Mouse (Mus musculus): ENCODE measurements around the gene Gns. TPM values are rescaled to one million over a fixed set of nuclear protein-coding genes. Genes with fewer than 3 reads are reported as not detected.

Gene Gns
- total RNA-seq, 2 experiments from 2014 or later = 121 to 130 TPM

DNA sequence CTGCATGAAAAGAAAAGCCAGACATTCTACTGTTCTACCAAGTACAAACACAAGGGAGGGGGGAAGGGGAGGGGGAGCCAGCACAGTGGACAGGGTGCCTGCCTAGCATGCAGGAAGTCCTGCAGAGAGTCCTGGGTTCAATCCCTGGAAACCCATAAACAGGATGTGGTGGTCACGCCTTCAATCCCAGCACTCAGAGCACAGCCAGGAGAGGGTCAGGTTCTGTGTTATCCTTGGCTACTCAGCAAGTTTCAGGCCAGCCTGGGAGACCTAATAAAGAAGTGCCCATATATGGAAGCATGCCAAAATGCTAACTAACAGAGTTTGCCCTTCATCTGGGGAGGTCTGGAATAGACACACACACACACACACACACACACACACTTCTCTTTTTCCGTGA lies 64.2 kb downstream of the Gns start:
- DNase-seq (ENCODE audit: low spot score in 2 of 2) = no peak

DNA sequence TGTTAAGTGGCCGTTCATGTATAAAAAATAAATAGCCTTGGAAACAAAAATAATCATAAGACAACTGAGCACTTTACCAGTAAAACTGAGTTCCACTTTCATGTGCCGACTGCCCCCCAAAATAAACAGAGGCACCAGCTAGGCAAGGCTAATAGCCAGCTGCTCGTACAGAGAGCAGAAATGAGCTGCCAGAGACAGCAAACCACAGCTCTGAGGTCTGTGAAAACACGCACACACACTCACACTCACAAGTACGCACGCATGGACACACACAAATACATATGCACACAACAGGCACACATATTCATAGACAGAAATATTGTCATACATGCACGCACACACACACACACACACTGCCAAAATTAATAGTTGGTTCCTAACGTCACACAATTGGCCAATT lies 64.7 kb downstream of the Gns start:
- no peak for DNase-seq (ENCODE audit: low spot score in 2 of 2)

DNA sequence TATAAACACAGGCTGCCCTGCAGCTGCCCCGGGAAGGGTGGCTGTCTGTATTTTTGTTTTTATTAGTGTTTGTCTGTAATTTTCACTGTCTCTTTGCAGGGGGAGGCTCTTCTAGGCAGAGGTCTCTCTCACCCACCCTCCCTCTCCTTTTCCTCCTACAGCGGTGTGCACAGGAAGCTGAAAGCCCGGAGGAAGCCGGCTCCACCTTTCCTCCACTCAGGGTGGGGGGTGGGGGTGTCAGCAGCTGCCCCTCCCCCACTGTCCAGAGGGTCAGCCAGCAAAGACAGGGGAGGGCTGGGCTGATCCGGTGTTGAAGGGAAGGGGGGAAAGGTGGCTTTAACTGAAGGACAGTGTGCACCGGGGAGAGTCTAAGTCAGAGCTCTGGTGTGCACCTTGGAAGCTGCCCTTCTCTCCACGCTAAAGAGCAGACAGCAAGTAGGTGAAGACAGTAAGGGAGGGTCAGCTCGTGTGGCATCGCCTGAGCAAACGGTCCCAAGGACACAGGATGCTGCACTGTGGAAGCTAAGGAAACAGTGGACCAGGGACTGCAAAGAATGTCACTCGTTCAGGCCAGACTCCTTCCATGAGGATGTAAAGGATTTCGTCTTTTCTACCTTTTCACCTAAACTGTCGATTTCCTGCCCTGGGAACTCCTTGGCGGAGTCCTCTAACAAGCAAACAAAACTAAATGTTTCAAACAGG lies 65.2 kb downstream of the Gns start:
- no peak for DNase-seq (ENCODE audit: low spot score in 2 of 2)

DNA sequence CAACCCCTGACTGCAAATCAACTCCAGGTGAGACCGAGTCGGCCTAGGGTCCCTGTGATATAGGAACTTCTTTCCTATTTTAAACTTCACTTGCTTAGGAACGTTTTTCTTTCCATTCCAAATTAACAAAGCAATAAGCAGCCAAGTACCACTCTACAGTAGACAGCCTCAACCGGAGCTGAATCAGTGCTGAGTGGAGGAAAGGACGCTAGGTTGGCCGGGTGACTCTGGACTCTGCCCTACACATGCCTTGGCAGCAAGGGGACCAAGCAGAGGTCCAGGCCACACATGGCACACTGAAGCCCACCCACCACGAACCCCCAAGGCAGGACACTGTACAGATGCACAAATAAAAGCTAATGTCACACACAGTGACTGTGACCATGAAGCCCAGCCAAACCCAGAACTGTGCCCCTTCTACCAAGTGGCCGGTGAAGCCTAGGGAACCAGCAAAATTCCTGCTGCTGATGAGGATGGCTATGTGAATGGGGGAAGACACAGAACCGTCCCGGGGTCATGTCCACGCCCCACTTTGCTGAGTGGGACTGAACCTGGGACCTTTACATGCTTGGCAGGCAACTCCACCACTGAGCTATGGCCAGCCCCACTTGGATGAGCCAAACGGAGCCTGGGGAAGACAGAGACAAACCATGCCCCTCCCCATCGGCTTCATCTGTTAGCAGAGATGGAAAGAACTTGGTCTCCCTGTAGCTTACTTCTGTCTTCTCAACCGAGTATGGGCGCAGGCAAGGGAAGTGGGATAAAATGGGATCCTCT lies 66.1 kb downstream of the Gns start:
- no peak for DNase-seq (ENCODE audit: low spot score in 2 of 2)

DNA sequence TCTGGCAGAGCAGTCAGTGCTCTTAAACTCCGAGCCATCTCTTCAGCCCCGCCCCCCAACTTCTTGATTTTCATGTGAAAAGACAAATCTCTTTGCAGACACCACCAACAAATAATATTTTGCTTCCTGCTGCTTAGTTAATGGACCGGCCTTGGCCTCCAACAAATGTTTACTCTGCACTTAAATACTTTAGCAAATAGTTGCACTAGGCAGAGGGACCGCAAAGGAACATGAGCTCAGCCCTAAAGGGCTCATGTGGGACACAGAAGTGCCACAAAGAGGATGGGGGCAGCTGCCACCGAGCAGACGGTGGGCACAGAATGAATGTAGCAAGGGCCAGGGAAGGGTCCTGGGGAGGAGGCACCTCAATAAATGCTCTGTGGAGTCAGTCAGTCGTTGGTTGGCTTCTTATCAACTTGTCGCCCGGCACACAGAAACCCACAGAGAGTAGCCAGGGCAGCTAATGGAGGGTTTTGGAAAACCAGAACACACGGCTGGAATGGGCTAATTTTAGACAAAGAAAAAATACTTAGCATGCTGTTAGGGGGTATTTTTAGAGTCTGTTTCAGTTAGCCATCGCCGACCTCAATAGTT lies 67.2 kb downstream of the Gns start:
- DNase-seq (ENCODE audit: low spot score in 2 of 2) = no peak

DNA sequence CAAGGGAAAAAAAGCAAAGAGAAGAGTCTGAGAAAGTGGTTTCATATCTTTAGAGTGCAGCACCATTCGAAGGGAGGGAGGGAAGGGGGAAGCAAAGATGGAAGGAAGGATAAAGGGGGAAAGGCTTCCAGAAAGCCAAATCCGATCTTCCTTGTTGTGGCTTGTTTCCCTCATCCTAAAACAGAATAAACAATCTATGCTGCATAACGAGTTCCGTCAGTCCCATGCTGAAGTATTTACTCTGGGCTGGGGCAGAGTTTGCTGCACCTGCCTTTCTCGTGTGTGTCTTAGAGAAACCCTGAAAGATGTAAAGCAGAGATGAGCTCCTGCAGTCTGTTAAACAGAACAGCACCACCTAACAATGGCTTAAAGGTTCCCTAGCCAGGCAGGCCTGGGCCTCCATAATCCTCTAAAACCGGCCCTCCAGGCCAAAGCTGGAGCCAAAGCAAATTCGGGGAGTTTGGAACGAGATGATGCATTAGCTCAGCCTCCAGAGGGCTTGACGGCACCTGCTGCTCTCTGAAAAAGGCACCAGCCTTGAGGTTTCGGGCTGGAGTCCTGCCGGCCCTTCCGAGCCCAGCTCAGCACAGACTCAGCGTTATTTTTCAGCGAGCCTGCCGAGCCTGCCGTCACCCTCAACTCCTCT lies 67.9 kb downstream of the Gns start:
- no peak for DNase-seq (ENCODE audit: low spot score in 2 of 2)

DNA sequence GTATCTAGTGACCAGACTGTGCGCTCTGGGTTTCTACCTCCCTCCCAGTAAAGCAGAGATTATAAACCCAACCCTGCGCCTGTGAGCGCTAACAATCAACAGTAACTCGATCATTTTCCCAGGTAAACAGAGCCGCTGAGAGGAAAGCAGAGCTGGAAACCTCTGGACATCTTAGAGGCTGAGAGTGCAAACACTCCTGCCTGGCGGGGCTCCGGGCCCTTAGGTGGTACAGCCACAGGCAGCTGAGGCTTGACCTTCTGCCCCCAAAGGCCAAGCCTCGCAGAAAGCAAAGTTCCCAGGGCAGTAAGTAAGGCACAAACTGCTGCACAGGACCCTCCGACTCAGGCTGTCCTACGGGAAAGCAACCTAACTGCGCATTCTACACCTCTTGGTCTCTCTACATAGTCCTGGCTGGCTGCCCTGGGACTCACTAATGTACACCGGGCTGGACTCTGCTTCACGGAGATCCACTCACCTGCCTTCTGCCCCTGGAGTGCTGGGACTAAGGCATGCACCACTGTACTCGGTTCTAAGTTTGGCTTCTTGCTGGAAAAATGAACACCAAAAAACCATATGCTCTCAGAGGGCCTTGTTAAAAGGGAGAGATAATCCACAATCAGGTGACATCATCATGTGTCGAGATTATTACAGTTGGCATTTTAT lies 69.7 kb downstream of the Gns start:
- no peak for DNase-seq (ENCODE audit: low spot score in 2 of 2)

DNA sequence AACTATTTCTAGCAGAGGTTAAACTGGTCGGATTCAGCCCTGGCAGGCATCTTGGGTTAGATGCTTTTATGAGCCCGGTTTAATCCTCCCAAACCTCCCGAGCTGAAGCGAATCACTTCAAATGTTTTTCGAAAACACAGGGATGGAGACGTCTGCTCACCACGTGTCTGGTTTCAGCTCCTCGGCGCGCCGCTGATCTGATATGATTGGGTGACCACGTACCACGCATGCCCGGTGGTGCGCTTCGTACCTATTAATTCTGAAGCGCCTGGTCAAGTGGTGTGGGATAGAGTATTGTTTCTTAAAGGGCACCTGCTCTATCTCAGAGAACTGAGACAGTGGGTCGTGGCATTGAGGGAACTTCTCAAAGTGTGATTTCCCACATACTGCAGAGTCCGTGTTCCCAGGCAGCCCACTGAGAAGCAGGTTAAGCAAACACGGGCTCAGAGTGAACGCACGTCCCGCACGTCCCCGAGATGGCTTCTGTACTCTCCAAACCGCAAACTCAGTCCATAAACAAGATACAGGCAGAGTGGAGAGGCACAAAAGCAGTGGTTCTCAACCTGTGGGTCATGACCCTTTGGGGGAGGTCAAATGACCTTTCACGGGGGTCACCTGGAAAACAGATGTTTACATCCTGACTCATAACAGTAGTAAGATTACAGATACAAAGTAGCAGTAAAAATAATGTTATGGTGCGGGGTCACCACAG lies 70.8 kb downstream of the Gns start:
- no peak for DNase-seq (ENCODE audit: low spot score in 2 of 2)

DNA sequence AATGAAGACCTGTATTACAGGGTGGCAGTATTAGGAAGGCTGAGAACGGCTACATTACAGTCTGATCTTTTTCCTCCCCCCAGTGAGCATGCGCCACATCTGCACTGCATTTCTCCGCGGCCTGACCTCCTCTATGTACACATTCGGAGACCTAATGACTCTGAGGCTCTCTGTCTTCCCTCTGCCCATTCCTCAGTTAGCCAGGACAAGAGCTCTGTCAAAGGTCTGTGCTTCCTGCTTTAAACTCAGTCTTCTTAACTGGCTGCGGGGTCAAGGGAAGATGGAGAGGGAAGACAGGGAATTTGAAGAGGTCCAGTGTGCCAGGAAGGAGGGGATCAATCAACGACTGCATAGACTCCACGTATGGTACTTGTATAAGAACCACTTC lies 71.4 kb downstream of the Gns start:
- no peak for DNase-seq (ENCODE audit: low spot score in 2 of 2)

DNA sequence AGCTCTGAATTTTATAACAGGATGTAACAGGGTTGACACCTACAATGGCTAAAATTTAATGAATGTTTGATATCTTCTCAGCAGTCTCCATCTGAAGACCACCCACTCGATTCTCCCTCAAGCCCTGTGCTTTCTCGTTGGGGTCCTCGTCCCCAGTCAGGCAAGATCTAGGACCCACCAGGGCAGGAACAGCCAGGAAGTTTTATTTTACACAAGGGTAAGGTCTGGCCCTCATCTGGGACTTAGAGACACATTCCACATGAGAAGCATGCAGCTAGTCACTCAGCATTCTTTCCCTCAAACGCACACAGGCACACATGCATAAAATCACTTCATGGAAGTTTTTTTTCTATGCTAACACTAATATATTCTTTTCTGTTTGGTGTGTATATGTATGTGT lies 71.8 kb downstream of the Gns start:
- DNase-seq (ENCODE audit: low spot score in 2 of 2) = no peak

DNA sequence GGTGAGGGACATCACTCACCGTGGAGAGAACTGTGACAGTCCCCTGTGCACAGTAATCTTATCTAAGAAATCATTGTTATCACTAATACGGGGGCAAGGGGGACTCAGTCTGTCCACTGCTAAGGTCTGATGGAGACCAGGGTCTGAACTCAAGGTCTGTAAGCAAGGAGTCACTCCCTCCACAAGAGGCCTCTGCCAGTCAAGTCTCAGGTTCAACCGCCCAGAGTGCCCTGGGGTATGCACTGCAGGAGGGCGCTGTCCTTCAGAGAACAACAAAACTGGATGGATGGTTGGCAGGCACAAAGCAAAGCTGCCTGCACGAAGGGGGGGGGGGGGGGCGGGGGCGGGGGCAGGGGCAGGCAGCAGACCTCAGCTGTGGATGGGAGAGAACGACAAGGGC lies 73.2 kb downstream of the Gns start:
- DNase-seq (ENCODE audit: low spot score in 2 of 2) = no peak

DNA sequence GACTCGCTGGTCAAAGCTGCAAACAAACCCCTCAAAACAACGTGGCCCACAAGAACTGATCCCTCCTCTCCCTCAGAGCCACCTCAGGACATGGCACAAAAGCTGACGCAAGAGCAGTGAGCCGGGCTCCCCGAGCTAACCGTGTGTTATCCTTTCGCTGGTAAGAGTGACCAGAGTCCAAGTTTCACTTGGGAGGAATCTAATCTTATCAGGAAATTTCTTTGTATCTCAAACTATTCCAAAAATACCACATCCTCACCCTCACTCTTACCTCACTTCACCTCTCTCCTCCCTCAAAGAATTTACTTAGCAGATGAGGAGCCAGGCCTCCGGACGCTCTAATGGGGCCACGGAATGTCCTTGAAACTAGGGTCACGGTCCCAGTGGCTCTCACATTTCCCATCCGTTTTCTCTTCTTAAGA lies 74.4 kb downstream of the Gns start:
- no peak for DNase-seq (ENCODE audit: low spot score in 2 of 2)

DNA sequence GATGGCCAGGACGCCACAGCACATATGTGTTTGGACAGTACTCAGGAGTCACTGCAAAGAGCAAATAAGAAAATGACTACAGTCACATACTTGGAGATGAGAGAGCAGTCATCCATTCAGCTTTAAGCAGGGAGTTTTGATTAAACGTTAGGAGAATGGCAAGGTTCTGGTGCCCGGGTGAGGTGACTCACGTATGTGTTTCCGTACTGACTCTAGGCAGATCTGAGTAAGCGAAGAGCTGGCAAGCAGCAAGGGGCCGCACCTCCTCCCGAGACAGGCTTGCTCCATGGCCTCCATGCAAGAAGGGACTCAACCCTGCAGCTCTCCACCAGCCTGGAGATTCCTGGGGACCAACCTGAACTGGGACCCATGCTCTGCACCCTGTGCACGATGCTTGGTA lies 78.9 kb downstream of the Gns start:
- no peak for DNase-seq (ENCODE audit: low spot score in 2 of 2)

DNA sequence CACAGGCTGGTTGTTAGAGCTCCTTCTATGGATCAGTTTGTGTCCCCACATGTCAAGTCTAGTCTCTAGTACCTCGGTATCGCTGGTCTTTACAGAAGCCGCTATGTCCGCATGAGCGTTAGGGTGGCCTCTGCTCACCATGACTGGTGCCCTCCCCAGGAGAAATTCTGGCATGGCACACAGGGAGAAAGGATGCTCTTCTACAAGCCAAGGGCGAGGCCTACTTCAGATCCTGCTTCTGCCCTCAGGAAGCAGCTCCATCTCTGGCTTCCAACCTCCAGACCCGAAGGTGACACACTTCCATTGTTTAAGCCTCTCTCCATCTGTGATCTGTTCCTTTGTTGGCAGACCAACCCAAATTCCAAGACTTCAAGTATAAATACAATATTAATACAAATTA lies 79.3 kb downstream of the Gns start:
- no peak for DNase-seq (ENCODE audit: low spot score in 2 of 2)

DNA sequence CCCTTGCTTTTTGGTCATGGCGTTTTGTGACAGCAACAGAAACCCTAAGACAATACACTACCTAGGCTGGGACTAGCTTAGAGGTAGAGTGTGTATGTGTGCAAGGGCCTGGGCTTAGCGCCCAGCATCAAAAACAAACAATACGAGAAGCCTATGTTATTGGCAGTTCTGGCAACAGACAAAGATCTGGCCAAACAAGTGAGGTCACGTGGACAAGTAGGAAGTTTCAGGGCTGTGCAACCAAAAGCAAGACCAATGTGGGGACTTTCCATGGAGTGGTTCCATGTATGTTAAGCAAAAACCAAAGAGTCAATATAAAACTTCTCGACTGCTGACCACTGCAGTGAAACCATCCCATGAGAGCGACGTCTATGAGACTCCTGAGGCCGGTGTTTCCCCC lies 80.9 kb downstream of the Gns start:
- no peak for DNase-seq (ENCODE audit: low spot score in 2 of 2)

Other genes starting within 250 kb of the Gns start
- 1 to 10 TPM; 3.8 to 7.1 TPM for gene Tbc1d30, start 13.8 kb upstream of the Gns start, total RNA-seq (2021)
- 10 to 100 TPM; 37.6 to 44.5 TPM for gene Rassf3, start 111.3 kb downstream of the Gns start, total RNA-seq (2021)
- 10 to 100 TPM; 44.3 to 53.2 TPM for gene Tbk1, start 221.7 kb downstream of the Gns start, total RNA-seq (2021)